Mouse (Mus musculus) embryonic facial prominence, embryonic 13.5 days (tissue): ENCODE results near the gene Jmjd7. TPM values are rescaled to one million over a fixed set of nuclear protein-coding genes. Genes with fewer than 3 reads are reported as not detected.

Source experiments
- ATAC-seq: fragments of 200-750 bp; cut with Nextera tagmentation; 2 replicates; pipeline ENCODE4 v1.8.0; 2017; ENCODE audit warnings: low read depth; ENCODE audit not compliant: insufficient number of reproducible peaks, insufficient read depth, low FRiP score, low TSS enrichment
- H3K27ac ChIP-seq: fragments of 300-500 bp; sonication (generic); 2 replicates; pipeline ENCODE4 v1.5.1; 2015; ENCODE audit warnings: moderate library complexity, mild to moderate bottlenecking, inconsistent platforms
- H3K27me3 ChIP-seq: fragments of 300-500 bp; sonication (generic); 2 replicates; pipeline ENCODE4 v1.6.1; 2015; ENCODE audit warnings: mild to moderate bottlenecking, inconsistent platforms
- H3K36me3 ChIP-seq: fragments of 300-500 bp; sonication (generic); 2 replicates; pipeline ENCODE4 v1.6.1; 2015; ENCODE audit warnings: mild to moderate bottlenecking, inconsistent platforms
- H3K4me1 ChIP-seq: fragments of 300-500 bp; sonication (generic); 2 replicates; pipeline ENCODE4 v1.6.1; 2015; ENCODE audit warnings: inconsistent platforms
- H3K4me2 ChIP-seq: fragments of 300-500 bp; sonication (generic); 2 replicates; pipeline ENCODE4 v1.6.1; 2015; ENCODE audit warnings: moderate library complexity, mild to moderate bottlenecking, inconsistent platforms
- H3K4me3 ChIP-seq: fragments of 300-500 bp; sonication (generic); 2 replicates; pipeline ENCODE4 v1.5.1; 2015; ENCODE audit warnings: mild to moderate bottlenecking, inconsistent platforms
- H3K9ac ChIP-seq: fragments of 300-500 bp; sonication (generic); 2 replicates; pipeline ENCODE4 v1.6.1; 2015; ENCODE audit warnings: mild to moderate bottlenecking, inconsistent platforms
- H3K9me3 ChIP-seq: fragments of 300-500 bp; sonication (generic); 2 replicates; pipeline ENCODE4 v1.6.1; 2016; ENCODE audit warnings: inconsistent platforms
- WGBS: fragments of 180-500 bp; shearing (Covaris S2); methylation state at CpG from one replicate; pipeline ENCODE4 v1.1.7; 2015; ENCODE audit warnings: mixed read lengths; 5-methylcytosine and 5-hydroxymethylcytosine counted together
- polyA plus RNA-seq: library from polyadenylated mRNA; unstranded; fragments of >200 nt; fragmentation: Nextera tagmentation; extraction: Ambion mirVana; gene quantifications from 2 replicates; pipeline ENCODE4 v1.2.1, GENCODE M21; 2015

The Jmjd7 gene
- polyA plus RNA-seq, 1 experiment from 2014 or later, result 24.3 TPM

DNA sequence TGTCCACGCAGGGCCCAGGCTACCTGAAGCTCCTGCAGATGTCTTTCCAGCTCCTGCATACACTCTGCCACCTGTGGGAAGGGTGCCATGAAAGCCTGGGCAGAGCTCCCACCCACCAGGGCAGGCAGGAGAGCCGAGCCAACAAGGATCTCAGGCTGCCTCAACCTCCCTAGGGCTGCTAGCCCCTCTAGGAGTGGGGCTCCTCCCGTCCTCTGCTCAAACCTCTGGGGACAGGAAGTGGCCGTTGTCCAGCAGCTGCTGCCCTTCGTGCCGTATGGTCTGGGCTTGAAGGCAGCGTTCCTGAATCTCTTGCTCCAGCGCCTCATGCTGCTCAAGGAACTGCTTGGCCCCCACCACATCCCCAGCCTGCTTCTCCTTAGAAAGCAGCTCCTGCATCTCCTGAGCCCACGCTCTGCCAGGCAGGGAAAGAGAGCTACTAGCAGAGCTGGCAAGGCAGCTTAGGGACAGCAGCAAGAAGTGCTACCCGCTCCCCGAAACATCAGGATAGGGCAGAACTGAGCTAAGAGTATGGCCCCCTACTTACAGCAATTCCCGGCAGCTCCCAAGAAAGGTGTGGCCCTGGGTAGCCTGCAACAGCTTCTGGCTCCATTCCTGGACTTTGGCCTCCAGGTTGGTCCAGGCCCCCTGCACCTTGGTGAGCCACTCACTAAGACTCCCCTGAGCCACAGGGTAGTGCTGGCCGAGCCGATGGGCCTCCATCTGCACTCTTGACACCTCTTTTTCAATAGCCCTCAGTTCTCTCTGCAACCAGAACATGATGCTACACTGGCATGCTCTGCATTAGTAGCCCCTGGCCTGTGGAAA lies 19.4 kb downstream of the Jmjd7 start:
- Histone ChIP-seq H3K4me2 (no peak overlapping the region), H3K36me3 (peaks cover 10% of the 10 kb centered on the region), H3K4me1 (peaks cover 27% of the 10 kb centered on the region), H3K4me3 (no peak overlapping the region), H3K27ac (no peak overlapping the region), H3K9me3 (no peaks in the 10 kb centered on the region), H3K27me3 (no peaks in the 10 kb centered on the region), H3K9ac (peak overlapping the region; percentile 40; the same call in 1 of the 2 replicates)
- ATAC-seq, result no peak
- 57% methylated on average over 14 of the region's 14 CpGs for WGBS

DNA sequence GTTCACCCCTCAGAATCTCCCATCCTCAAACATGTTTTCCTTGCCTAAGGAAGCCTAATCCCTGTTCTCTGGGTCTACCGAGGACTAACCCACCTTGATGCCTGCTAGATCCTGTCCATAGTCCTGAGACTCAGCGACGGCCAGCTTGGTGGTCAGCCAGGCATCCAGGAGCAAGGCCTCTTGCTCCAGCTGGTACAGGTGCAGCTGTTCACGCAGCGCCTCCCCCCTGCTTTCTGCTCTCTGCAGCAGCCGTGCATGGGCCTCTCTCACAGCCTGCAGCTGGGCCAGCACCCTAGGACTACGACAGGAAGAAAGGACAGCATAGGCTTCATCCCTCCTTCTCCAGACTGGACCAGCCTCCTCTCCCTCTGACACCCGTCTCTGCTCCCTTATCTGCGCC lies 20.9 kb downstream of the Jmjd7 start:
- Histone ChIP-seq H3K36me3 (no peaks in the 10 kb centered on the region), H3K4me1 (peaks cover 27% of the 10 kb centered on the region), H3K9ac (no peak overlapping the region), H3K27ac (no peak overlapping the region), H3K4me3 (no peak overlapping the region), H3K4me2 (no peak overlapping the region), H3K9me3 (no peaks in the 10 kb centered on the region), H3K27me3 (no peaks in the 10 kb centered on the region)
- WGBS, result 77% methylated on average over 9 of the region's 9 CpGs
- ATAC-seq, result no peak

DNA sequence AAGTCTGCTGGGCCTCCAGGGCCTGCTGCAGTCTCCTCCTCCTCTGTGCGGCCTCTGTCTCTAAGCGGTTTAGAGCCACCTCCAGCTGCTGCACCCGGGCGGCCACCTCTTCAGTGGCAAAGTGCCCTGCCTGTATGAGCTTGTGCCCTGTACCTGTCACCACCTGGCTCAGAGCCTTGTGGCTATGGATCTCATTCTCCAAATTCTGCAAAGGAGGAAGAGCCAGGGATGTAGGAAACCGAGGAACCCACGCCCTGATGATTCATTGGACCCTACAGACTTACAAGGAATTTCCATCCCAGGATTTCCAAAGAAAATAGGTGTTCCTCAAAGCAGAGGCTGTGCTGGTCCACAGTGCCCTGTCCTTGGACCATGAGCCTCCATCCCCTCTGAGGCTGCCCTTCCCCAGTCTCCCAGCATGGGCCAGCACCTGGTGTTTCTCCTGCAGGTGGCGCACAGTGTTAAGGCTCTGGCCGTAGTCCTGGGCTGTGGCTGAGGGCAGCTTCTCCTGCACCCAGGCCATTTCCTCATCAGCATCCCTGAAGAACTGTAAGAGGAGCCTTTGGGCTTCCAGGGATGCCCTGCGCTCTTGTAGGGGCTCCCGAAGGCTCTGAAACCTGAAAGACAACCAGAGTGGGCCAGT lies 22.5 kb downstream of the Jmjd7 start:
- 65% methylated on average over 10 of the region's 10 CpGs for WGBS
- Histone ChIP-seq H3K27me3 (no peaks in the 10 kb centered on the region), H3K4me1 (peaks cover 16% of the 10 kb centered on the region), H3K36me3 (no peaks in the 10 kb centered on the region), H3K4me3 (no peak overlapping the region), H3K9me3 (no peaks in the 10 kb centered on the region), H3K4me2 (no peak overlapping the region), H3K9ac (0 out of 2 replicates have a peak overlapping the region, but pooled peaks have one; percentile 11), H3K27ac (no peak overlapping the region)
- no peak for ATAC-seq

DNA sequence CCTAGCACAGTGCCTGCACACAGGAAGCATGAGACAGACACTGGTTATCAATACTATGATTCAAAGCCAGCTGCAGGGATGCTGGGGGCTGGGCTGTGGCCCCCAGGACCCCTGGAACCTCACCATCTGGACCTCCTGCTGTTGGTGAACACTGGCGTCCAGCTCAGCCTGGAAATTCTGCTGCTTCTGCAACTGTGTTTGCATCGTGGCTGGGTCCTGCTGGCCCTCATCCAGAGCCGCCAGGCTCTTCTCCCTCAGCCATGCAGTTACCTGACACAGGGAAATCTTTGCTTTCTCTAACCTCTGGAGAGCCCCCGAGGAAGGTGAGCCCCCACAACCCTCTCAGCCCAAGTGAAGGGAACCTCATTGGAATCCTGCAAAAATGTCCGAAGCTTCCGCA lies 24.1 kb downstream of the Jmjd7 start:
- Histone ChIP-seq H3K27me3 (no peaks in the 10 kb centered on the region), H3K9ac (no peak overlapping the region), H3K9me3 (no peaks in the 10 kb centered on the region), H3K27ac (no peak overlapping the region), H3K4me2 (no peak overlapping the region), H3K36me3 (no peaks in the 10 kb centered on the region), H3K4me1 (0 out of 2 replicates have a peak, but pooled peaks cover 8% of the 10 kb centered on the region), H3K4me3 (no peak overlapping the region)
- ATAC-seq, result no peak
- WGBS, result 53% methylated on average over 6 of the region's 6 CpGs

DNA sequence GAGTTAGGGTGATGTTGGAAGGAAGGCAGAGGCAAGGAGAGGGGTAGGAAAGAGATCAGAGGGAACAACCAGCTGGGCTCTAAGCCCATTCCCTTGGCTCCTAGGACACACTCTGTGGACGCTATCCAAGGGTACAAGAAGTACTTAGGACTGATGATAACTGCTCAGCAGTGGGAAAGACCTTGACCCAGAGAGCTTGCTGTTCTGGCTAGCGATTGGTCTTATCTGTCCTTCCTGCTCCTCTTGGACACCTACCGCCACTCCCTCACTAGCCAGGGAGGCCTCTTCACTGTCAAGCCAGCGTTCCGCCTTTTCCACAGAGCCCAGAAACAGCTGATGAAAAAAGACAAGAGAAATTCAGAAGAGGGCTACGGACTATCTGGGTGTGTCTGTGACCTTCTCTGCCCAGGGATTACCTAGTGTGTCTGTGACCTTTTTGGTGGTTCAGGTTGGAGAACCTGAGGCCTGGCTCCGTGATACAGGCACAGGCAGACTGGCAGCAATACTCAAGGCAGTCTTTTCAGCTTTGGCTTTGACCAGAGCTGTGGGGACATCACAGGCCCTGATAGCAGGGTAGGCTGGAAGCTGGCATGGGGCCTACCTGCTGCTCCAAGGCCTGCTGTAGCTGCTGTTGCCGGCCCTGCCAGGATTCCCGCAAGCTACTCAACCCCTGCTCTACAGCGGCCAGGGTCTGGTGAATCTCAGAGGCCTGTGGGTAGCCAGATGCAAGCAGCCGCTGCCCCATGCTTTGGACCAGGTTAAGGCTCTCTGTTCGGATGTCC lies 27.7 kb downstream of the Jmjd7 start:
- Histone ChIP-seq H3K4me2 (no peak overlapping the region), H3K9me3 (no peaks in the 10 kb centered on the region), H3K4me1 (peaks cover 6% of the 10 kb centered on the region), H3K36me3 (no peaks in the 10 kb centered on the region), H3K27ac (no peak overlapping the region), H3K27me3 (no peaks in the 10 kb centered on the region), H3K9ac (no peak overlapping the region), H3K4me3 (no peak overlapping the region)
- WGBS, result 89% methylated on average over 12 of the region's 12 CpGs
- no peak for ATAC-seq

DNA sequence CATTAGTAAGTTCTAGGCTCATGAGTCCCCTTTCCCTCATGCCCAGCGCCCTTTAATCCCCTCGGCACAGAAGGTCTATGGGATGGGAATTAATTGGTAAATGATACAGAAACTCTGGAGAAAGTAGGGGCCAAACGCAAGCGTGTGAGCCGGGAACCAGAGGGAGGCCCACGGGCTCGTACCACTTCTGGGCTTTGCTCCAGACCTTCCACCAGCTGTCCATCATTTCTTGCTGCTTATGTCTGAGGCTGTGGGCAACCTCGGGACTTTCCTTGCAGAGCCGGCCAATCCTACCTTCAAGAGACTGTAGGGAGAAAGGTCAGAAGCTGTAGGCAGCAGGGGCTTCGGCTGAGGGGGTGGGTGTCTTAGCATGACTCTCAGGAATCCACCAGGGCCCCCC lies 28.6 kb downstream of the Jmjd7 start:
- no peak for ATAC-seq
- Histone ChIP-seq H3K4me2 (no peak overlapping the region), H3K36me3 (no peaks in the 10 kb centered on the region), H3K4me1 (peaks cover 16% of the 10 kb centered on the region), H3K4me3 (no peak overlapping the region), H3K9ac (peak overlapping the region; percentile 44), H3K9me3 (no peaks in the 10 kb centered on the region), H3K27ac (no peak overlapping the region), H3K27me3 (no peaks in the 10 kb centered on the region)
- WGBS, result 79% methylated on average over 10 of the region's 10 CpGs

DNA sequence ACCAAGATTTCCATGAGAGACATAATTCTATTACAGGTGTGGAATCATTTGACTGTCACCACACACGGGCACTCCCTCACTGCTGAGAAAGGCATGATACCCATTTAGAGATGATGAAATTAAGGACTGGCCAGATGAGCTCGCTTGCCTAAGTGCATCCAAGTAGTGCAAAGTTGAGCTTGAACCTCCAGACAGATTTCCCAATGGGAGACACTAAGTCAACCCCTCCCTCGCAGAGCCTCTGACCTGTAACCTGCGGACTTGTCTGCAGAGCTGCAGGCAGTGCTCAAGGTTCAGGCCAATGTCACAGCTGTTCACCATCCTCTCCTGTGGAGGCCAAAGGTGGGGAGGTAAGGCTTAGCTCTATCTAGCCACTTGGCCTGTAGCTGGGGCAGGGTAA lies 31.5 kb downstream of the Jmjd7 start:
- no peaks in the 10 kb centered on the region for H3K36me3 ChIP-seq
- H3K9me3 ChIP-seq, result no peaks in the 10 kb centered on the region
- H3K27me3 ChIP-seq, result no peaks in the 10 kb centered on the region
- H3K27ac ChIP-seq, result no peak overlapping the region
- no peak overlapping the region for H3K4me3 ChIP-seq
- no peak overlapping the region for H3K9ac ChIP-seq
- 77% methylated on average over 4 of the region's 4 CpGs for WGBS
- no peak for ATAC-seq
- H3K4me1 ChIP-seq, result peaks cover 14% of the 10 kb centered on the region
- no peak overlapping the region for H3K4me2 ChIP-seq

DNA sequence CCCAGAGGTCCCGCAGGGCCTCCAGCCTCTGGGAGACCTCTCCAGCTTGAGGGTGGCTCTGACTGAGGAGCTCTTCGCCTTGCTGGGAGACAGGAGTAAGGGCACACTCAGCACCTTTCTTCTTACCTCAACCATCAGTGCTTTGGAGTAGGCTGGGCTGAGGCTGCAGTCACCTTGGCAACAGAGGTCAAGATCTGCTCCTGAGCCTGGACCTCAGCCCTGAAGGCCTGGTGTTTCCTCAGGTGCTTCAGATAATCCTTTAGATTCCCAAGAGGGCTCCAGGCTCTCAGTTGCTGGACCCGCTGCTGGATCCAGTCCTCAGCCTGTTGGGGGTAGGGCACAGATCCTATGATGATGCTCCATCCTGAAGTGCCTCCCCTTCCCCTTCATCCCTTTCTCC lies 32.2 kb downstream of the Jmjd7 start:
- H3K9ac ChIP-seq, result no peak overlapping the region
- H3K36me3 ChIP-seq, result no peaks in the 10 kb centered on the region
- 0 out of 2 replicates have a peak overlapping the region, but pooled peaks have one; percentile 34 for H3K27ac ChIP-seq
- no peaks in the 10 kb centered on the region for H3K27me3 ChIP-seq
- peaks cover 14% of the 10 kb centered on the region for H3K4me1 ChIP-seq
- WGBS, result 71% methylated on average over 3 of the region's 3 CpGs
- no peak for ATAC-seq
- H3K4me2 ChIP-seq, result no peak overlapping the region
- no peak overlapping the region for H3K4me3 ChIP-seq
- no peaks in the 10 kb centered on the region for H3K9me3 ChIP-seq

DNA sequence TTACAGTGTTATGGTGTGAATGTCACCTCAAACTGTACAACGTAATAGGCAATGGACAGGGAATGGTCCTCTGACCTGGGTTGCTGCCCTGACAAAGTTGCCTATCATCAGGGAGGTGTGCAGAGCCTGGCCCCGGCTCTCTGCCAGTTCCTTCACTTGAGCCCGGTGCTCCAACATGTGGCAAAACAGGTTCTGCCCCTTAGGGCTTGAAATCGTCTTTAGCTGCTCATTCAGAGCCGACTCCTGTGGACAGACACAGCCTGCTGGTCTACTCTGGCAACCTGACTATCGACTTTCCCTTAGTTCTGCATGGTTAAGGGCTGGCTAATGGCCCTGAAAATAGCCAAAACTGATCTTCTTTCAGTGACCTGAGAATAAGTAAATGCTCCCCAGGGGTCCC lies 32.9 kb downstream of the Jmjd7 start:
- H3K27ac ChIP-seq, result peak overlapping the region; percentile 48; the same call in 1 of the 2 replicates
- no peak overlapping the region for H3K4me3 ChIP-seq
- H3K4me1 ChIP-seq, result peaks cover 14% of the 10 kb centered on the region
- WGBS, result 32% methylated on average over 6 of the region's 6 CpGs
- no peaks in the 10 kb centered on the region for H3K36me3 ChIP-seq
- ATAC-seq, result no peak
- H3K9me3 ChIP-seq, result no peaks in the 10 kb centered on the region
- H3K9ac ChIP-seq, result no peak overlapping the region
- no peaks in the 10 kb centered on the region for H3K27me3 ChIP-seq
- no peak overlapping the region for H3K4me2 ChIP-seq

DNA sequence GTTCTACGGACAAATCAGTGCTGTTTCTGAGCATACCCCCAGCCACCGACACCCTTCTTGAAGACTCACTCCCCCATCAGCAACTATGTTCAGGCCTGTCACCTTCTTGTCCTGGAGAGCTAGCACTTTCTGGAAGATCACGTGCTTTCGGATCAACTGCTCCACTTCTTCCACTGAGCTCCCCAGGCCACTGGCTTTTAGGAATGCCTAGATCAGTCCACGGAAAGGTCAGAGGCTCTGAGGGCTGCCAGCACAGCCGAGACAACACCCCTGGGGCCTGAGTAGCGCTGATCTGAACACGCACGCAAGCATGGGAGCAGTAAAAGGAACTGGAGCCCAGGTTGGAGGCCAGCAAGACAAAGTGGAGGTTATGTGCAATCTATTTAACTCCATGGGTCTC lies 33.4 kb downstream of the Jmjd7 start:
- 66% methylated on average over 9 of the region's 9 CpGs for WGBS
- Histone ChIP-seq H3K27ac (peak overlapping the region; percentile 48; the same call in 1 of the 2 replicates), H3K9ac (no peak overlapping the region), H3K4me2 (no peak overlapping the region), H3K27me3 (no peaks in the 10 kb centered on the region), H3K4me3 (no peak overlapping the region), H3K4me1 (peaks cover 14% of the 10 kb centered on the region), H3K36me3 (no peaks in the 10 kb centered on the region), H3K9me3 (no peaks in the 10 kb centered on the region)
- ATAC-seq, result no peak

DNA sequence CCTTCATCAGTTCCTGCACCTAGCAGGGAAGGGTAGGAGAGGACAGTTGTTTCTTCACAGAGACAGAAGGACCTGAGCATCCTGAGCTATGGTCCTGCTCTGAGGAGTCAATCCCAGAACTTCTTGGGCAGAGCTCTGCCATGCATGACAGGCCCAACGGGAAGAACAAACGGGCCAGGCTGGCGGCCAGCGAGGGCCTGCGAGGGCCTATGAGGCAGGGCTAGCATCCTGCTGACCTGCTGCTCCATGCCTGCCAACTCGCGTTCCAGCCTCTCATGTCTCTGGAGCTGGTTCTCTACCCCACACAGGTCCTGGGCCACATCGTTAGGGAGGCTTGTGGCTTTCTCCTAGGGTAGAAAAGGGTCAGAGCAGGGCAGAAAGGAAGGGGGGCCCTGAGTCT lies 35.0 kb downstream of the Jmjd7 start:
- Histone ChIP-seq H3K4me2 (no peak overlapping the region), H3K27me3 (no peaks in the 10 kb centered on the region), H3K27ac (no peak overlapping the region), H3K9ac (no peak overlapping the region), H3K36me3 (no peaks in the 10 kb centered on the region), H3K4me3 (no peak overlapping the region), H3K4me1 (peaks cover 14% of the 10 kb centered on the region), H3K9me3 (no peaks in the 10 kb centered on the region)
- 82% methylated on average over 8 of the region's 8 CpGs for WGBS
- ATAC-seq, result no peak
